Mouse (Mus musculus) common myeloid progenitor, adult 5-6 weeks (primary cell): ENCODE results near the gene Faap20. TPM values are rescaled to one million over a fixed set of nuclear protein-coding genes. Genes with fewer than 3 reads are reported as not detected.

Experiments
- ATAC-seq: replicated peaks from 2 replicates; pipeline ENCODE4 v1.8.0; 2016; ENCODE audit warnings: low read depth, mild to moderate bottlenecking, moderate TSS enrichment, inconsistent platforms; ENCODE audit not compliant: poor library complexity, severe bottlenecking
- total RNA-seq: library from RNA; stranded (forward); fragments of 200-1000, 187-1606 nt; gene quantifications from 2 replicates; pipeline ENCODE4 v1.2.3, GENCODE M21; 2017

The Faap20 gene
- total RNA-seq, 1 experiment from 2014 or later: 25.9 TPM

DNA sequence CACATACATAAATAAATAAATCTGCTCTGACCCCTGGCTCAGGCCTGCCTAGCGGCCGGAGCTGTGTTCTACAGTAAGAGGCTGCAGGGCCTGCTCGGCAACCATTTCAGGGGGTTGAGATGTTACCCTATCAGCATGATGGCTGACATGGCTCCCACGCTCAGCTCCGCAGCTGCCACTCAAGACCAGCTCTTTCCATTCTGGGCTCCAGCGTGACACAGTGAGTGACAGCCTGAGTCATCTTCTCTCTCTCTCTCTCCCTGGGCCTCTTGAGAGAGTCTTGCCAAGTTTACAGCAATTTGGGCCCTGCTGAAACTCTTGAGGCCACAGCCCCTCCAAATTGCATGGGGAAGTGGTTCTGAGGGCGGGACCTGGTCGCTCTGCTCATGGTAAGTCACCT lies 32.0 kb downstream of the Faap20 start:
- 0 out of 2 replicates have a peak, but pooled peaks have one; percentile 17 for ATAC-seq

- ATAC-seq: no peak
Measured at GRCm38 (mm10) chr4:155282231-155282630, 32.6 kb downstream of the Faap20 start.

DNA sequence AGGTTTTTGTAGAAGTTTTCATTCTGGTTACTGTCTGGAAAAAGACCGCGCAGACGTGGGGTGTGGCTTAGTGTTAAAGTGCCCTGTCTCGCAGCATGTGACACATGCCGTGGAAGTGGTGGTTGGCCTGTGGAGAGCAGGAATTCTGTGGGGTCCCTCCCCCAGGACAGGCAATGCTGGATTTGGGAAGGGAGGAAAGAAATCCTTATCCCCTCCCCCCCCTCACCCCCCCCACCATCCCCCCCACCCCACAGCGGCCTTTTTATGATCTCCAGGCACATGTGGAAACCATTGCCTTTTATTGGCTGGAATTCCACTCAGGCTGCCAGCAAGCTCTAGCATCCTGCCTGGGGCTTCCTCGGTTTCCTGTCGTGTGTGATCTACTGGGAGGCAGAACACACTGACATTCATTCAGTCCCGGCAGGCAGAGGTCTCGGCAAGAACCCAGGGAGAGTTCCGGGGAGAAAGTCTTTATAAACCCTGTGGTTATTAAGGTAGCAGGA lies 33.5 kb downstream of the Faap20 start:
- no peak for ATAC-seq

DNA sequence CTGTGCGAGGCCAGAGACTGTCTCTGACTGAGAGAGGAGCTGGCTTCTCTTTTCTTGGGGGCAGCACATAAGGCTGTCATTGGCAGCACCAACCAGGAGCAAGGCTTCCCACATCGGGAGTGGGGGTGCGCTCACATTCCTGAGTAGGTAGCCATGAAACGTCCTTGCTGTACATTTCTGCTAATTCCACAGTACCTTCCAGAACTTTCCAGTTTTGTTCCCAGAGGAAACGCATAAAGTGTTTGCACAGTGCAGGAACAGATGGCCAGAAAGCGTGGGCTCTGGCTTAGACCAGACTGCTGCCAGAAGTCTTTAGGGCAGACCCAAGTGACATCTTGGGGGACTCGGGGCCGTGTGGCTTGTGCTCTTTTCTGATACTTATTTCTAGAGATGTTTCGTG lies 34.0 kb downstream of the Faap20 start:
- ATAC-seq: no peak

- no peak for ATAC-seq
Measured at GRCm38 (mm10) chr4:155284521-155285379, 35.1 kb downstream of the Faap20 start.

- ATAC-seq: no peak
Measured at GRCm38 (mm10) chr4:155286090-155286489, 36.5 kb downstream of the Faap20 start.

GRCm38 (mm10) chr4:155287713-155288112 lies 38.1 kb downstream of the Faap20 start:
- ATAC-seq: no peak

DNA sequence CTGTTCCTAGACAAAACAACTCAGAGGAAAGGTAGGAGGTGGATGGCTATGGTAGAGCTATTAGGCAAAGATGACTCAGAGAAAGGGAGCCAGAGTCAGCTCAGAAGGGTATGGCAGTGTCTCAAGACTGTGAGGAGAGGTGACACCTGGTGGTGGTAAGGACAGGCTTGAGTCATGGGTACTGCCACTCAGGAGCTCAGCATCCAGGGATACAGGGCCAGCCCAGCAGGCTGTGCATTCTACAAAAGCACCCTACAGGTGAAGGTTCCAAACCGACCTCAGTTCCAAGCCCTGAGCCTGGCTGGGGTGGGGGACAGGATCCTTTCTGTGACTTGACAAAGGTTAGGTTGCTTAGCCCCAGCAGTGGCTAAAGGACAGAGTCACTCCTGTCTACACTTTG lies 39.0 kb downstream of the Faap20 start:
- ATAC-seq: no peak

DNA sequence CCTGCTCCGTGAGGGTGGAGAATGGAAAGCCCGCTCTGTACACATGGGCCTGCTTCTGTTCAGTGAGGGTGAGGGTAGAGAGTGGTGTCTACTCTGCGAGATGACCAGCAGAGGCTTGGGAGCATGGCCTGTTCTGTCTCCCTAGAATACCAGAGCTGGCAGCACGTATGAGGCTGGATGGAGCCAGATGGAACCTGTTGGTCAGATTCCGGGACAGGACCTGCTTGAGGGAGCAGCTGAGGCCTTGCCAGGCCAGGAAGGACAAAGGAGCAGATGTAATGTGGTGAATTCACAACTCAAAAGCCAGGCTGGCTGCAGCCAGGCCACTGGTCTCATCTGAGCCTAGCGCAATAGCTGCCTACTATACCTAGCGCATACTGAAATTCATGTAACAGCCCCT lies 40.4 kb downstream of the Faap20 start:
- ATAC-seq: no peak

DNA sequence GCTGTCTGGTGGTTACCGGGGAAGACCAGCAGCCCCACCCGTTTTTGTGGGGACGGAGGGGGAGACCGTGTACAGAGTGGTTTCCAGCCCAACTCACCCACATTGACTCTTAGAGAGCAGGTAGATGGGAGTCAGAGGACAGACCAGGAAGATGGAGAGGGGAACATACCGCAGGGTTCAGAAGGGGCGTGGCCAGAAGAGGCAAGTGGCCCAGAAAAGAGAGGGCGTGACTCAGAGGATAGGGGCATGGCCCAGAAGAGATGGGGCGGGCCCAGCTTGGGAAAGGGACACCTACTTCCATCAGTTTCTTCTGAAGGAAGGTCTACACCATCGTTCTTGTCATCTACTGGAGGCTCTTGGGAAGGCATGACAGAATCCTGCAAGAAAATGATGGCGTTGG lies 43.3 kb downstream of the Faap20 start:
- no peak for ATAC-seq

DNA sequence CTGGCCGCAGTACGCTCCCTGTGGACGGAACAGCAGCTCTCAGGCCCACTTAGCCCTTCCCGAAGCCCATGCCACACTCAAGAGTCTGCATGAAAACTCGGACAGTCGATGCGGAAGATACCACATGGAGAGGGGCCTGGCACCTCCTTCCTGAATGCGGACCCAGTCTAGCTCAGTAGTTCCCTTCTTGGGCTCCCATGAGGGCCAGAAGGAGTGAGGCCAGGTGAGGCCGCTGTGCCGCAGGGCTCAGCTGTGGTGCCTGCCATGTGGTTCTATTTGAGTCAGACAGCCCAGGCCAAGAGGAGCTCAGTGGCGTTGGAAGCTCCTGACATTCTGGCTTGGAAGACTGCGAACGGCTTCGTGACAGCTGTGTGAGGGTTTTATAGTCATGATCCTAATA lies 44.8 kb downstream of the Faap20 start:
- no peak for ATAC-seq

GRCm38 (mm10) chr4:155295026-155295590 lies 45.5 kb downstream of the Faap20 start:
- ATAC-seq: no peak

DNA sequence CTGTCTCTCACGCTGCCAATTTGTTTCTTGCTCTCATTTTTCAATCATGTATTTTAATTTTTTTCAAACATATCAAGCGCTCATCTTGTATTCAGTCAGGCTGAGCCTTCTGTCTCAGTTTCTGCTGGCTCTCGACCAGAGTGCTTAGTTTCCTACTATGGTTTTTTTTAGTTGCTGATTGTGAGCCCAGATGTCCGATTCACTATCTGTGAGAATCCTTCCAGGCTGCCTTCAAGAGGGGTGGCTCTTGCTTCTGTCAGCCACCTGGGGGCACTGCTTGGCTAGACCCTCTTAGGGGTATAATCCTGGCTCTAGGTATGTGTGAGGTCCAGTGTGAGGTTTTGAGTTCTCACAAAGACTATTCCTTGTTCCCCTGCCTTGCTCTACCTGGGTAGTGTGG lies 46.4 kb downstream of the Faap20 start:
- no peak for ATAC-seq

GRCm38 (mm10) chr4:155297057-155297456 lies 47.5 kb downstream of the Faap20 start:
- ATAC-seq: no peak

DNA sequence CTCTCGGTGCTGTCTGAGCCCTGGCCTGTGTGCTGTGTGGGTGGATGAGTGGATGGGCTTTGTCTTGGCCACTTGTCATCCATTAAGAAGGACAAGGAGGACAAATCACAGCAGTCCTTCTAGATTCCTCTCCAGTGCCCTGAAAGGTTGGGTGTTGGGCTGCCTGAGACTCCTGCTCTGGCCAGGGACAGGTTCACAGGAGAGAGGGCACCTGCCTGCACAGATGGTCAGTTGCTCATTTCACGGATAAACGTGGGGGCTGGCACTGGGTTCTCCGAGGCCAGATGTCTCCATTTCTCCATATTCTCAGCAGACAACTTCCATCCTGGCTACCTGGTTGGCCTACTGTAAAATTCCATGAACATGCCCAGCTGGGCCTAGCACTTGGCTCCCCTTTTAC lies 49.2 kb downstream of the Faap20 start:
- ATAC-seq: no peak

GRCm38 (mm10) chr4:155300421-155301097 lies 51.0 kb downstream of the Faap20 start:
- no peak for ATAC-seq

DNA sequence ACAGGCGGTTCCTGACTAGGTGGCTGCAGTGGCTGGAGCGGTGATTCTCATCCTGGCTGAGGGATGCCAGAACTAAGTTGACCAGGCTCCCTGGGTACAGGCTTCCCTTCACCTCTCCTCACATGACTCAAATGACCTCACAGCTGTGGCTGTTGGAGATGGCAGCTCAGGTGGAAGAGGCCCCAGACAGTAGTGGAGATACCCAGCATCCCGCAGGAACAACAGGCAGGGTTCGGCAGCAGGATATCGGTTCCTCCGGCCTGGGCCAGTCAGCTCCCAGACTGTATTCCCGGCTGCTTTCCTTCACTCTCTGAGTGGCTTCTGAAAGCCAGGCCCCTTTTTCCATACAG lies 51.5 kb downstream of the Faap20 start:
- ATAC-seq: no peak

DNA sequence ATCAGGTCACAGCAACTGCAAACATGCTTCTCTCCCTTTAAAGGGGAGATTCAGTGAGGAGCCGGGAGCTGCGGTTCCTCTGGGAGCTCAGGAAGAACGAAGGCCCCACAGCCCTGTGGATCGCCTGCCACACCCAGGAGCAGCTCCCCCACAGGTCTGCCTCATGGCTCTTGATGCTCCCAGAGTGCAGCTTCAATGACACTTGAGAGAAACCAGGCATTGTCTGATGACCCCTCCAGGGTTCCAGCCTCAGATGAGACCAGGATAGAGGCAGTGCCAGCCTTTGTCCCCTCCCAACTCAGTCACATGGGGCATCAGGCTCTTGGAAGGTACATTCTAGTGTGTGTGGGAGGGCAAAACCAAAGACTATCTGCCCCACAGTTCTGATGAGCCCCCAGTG lies 52.4 kb downstream of the Faap20 start:
- no peak for ATAC-seq

DNA sequence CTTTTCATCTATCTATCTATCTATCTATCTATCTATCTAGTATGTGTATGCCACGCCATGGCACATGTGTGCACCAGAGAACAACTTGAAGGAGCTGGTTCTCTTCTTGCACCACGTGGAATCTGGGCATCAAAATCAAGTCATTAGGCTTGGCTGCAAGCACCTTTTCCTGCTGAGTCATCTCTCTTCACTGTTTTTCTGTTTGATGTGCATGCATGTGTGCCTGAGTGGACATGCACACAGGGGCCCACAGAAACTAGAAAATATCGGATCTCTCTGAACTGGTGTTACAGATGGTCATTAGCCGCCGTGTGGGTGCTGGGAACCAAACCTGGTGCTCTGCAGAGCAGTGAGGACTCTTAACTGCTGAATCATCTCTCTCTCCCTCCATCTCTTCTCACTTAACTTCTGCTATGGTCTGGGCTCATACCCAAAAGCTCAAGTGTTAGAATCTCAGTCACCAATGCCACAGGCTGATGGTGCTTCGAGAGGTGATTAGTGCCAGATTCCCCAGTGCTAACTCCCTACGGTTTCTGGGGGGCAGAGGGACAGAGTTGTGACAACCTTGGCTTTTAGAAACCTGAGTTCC lies 55.0 kb downstream of the Faap20 start:
- no peak for ATAC-seq

GRCm38 (mm10) chr4:155305531-155306031 lies 56.0 kb downstream of the Faap20 start:
- ATAC-seq: no peak
